Mouse (Mus musculus) frontal cortex, postnatal 10 days (tissue): ENCODE data around the gene Camk1g.
A peak's percentile ranks its signal among the peaks of the same experiment; 100 is the strongest.

Experiments
- DNase-seq, 2 experiments: peaks; one replicate each; pipeline ENCODE4 v3.0.0; 2022; ENCODE audit warnings: low spot score in 2 of 2, mixed read lengths in 1 of 2

Camk1g gene

DNA sequence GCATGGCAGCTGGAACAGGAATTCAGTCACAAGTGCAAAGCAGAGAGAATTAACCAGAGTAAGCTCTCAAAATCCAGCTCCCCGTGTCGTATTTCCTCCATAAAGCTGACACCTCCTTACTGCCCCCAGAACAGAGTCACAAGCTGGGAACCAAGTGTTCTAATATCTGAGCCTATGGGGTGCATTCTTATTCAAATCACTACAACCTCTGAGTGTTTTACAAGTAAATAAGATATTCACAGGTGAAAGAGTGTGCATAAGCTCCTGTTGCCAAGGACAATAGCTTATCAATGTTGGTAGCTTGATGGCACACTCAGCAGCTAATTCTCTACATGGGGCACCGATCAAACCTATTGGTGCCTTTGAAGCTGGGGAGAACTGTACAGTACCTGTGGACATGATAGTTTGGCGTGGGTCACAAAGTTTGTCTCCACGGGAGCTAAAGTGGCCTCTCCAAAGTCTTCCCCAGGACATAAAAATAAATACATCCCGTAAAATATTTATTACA lies 3.9 kb upstream of the Camk1g start:
- no peak for DNase-seq

DNA sequence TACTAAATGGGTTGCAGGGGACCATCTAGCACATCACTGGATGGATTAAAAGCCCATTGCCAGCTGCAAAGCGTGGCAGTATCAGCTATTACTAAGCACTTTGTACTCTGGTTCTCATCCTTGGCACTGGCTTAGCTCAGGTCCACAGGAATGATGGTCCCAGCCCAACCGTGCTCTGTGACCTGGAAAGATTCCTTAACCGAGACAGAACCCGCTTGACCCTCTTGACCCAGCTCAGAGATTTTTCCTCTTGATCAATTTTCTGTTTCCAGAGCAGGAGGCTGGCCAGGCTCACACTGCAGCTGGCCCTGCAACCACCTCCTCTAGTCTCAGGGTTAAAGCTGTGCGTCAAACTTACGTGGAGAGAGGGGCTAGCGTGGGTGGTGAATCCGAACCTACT lies 1.0 kb downstream of the Camk1g start:
- no peak for DNase-seq

DNA sequence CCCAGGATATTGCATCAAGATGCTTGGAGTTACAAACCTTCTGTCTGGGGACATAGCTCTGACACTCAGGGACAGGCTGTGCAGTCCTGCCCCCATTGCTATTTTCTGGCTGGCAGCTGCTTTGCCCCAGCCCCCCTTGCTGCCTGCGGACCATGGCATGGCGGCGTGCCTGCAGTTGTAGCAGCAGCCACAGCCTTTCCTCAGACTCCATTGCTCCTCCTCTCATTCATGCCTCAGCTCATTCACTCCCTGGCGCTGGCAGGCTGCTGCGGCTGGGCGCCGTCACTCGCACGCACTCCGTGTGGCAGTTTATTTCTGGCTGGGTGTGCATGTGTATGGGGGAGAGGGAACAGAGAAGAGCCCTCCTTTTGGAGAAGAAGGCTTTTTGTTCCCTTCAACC lies 2.0 kb downstream of the Camk1g start:
- DNase-seq, result peak; percentile 66 to 70

DNA sequence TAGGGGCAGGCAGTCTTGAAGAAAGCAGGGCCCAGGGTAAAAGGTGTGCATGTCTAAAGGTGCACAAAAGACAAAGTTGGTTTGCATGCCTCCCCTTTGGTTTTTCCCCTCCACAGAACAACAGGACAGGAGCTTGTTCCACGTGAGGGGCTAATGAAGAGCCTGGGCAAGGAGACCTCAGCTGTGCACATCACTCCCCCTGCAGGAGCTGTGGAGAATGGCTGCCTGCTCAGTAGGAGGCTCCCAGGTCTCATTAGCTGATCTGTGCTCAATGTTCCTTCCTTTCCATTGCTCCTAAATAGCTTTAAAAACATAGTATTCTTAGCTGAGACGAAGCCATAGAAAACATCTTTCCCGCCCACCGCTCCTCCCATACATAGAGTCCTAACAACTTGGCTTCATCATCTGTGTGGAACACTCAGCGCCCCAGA lies 6.3 kb downstream of the Camk1g start:
- peak in 1 of 2 experiments; percentile 50 for DNase-seq

DNA sequence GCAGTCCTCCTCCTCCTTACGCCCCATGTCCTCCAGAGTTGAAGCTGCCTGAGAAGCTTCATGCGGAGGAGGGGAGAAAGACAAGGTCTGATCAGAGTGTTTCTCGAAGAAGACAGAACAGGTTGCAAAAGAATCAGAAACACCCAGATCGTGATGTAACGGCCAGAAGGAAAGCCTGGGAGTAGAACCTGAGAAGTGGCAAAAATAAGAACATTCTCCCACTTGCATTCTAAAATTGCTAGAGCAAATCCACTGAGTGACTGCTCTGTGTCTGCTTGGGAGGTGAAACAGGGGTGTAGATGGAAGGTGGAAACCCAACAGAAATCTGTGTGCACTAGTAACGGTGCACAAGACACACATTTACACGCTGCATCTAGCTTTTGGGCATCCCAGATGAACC lies 8.0 kb downstream of the Camk1g start:
- no peak for DNase-seq

DNA sequence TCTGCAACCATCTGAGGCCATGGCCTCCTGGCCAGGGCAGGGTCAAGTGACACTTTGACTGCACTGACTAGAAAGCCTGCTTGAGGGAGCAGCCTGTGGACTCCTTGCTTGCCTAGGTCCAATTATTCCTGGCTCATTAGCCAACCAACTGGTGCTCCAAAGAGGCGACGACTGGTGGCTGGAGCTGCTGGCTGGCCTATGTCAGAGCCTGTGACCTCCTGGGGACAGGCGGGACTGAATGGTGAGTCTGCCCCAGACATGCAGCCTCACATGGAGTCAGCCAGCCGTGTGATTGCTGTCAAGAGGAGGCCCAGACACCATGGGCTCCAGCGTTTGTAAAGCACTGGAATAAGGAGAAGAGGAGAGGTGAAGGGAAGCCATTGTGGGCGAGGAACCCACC lies 8.9 kb downstream of the Camk1g start:
- no peak for DNase-seq

DNA sequence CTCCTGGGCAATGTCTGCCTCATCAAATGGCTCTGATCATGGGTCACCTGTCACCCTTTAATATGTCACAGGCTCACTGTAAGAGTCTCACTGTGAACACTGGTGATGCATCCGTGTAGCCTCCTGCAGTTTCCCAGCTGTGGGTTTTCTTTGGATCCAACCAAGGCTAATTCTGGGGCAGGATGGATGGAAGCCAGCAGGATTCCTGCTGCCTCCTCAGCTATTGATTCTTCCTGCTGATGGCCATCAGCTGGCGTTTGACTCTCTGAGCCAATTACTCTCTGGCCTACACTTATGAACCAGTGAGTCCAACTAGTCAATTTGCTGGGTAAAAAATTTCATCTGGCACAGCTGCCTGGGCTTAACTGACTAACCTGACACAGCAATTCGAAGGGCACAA lies 10.9 kb downstream of the Camk1g start:
- DNase-seq, result no peak

DNA sequence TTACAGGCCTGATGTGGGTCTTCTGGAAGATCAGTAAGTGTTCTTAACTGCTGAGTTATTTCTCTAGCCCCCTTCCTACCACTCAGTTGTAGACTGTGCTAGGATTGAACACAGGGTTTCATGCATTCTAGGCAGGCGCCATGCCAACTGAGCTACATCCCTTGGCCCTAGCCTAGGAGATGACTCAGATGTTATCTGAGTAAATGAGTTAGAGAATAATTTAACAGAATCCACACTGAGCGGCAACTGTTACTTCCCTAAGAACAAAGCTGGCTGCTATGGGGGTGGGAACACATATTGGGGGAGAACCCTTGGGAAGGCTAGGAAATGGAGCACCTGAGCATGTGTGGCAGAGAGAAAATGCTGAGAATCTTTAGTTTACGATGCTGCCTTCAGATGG lies 18.5 kb downstream of the Camk1g start:
- DNase-seq, result peak in 1 of 2 experiments; percentile 10

DNA sequence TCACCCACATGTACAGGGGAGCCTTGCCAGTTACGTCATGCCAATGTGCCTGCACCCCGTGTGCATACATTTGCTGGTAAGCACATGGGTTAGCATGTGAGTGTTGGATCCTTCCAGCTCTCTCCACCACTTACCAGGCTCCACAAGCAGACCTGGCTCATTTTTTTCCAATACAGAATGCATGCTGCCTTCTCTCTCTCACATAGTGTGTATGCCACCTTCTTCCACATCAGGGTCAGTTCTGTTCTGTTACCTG lies 19.6 kb downstream of the Camk1g start:
- peak; percentile 15 to 53 for DNase-seq

DNA sequence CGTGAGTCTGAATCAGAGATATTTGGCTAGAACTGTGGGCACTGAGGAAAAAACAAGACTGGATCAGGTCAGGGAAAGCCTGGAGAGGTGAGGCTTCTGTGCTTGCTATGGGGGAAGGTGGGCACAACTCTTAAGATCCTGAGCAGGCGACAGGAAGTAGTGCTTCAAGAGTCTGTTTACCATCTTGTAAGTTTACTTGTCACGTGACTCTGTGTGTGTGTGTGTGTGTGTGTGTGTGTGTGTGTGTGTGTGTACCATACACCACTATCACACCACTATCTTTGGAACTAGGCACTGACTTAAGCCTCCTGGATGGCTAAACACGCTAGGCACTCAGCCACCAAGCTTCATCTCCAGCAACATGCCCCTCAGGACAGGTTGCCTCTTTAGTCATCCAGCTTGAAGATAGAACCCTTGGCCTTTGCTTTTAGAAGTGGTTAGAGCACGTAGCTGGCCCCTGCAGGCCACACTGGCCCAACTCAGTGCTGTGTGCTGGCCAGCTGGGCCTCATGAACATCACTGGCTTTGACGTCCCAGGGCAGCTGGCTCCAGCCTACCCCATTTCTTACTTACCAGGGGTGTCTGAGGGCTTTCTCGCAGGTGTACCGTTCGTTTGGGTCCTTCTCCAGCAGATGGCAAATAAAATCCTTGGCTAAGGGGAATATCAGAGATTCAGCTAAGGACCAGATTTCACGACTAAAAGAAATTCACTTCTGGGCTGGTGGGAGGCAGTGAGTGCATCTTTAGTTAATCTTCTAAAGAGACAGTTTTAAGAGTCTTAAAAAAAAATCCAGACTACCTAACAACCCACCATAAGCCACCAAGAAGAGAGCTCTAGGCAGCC lies 20.2 kb downstream of the Camk1g start:
- no peak for DNase-seq

DNA sequence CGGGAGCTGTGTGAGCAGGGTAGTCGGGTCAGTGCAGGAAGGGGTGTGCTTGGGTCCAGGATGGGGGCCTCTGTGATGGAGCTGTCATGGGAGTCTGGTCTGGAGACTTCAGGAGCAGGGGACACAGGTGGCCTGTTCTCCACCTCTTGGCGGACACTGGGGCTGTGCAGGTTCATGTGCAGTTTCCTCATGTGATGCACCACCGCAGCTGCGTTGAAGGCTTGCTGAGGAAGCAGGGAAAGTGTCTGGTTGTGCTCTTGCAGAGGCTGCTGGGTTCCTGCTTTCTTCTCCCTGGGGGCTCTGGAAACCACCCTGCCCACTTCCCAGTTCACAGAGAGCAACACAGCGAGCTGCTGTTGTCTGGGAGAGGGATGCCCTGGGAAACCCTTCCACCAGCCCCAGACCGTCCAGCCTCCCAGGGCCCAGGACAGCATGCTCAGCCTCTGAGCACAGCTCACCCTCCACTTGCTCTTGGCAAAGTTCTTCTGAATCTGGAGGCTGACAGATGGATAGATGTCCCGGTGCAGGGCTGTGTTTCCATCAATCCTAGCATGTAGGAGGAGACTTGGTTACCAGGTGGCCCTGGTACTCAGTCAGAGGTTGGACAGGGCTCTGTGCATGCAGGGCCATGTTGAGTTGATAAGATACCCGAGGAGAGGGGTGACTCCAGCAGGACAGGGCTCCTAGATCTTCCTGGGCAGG lies 21.7 kb downstream of the Camk1g start:
- no peak for DNase-seq

DNA sequence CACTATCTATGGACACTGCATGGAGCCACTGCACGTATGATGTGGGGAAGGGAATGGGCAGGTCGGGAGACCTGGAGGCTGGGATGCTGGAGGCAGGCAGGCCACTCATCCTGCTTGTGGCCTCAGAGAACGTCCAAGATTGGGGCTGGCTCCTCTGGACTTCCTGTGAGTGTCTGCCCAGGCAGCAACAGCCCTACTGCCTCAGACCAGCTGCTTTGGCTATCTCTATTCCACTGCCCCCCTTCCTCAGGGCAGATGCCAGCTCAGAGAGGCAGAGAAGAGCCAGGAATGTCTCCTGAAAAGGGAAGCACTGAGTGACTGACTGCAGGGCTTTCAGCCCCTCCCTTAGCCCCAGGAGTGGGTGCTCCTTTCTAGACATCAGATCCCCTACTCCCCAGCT lies 23.2 kb downstream of the Camk1g start:
- no peak for DNase-seq

DNA sequence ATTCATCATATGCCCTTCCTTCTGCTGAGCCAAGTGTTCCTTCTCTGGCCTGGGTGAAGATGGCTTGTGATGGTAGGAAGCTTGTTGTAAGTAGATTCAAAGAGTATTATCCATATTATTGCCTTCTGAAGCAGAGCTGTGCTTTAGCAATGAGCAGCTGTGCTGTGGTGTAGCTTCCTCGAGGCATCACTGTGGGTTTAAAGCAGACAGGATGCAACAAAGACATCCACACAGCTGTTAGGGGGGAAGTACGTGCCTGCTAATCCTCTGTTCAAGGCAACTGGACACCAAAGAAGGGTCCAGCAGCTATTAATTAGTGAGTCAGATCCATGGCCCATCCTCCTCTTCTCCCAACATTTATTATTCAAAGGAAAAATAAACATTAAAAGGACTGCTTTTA lies 25.1 kb downstream of the Camk1g start:
- DNase-seq, result no peak

DNA sequence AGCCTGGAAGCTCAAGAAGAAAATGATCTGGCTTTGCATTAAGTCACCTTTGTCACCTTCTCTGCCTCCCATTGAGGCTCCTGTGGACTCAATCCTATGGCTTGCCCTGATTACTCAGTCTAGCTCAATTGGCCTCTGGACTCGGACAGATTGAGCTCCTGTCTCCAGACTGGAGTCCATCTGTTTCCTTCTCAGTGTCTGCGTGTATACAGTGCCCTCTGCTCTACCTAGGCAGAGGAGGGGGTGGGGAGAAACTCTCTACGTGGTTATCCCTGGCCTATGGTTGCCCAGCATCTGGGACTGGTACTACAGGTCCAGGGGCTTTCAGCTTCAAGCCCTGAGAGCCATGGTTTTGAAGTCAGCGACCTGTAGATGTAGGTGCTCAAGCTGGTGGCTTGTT lies 26.2 kb downstream of the Camk1g start:
- no peak for DNase-seq

DNA sequence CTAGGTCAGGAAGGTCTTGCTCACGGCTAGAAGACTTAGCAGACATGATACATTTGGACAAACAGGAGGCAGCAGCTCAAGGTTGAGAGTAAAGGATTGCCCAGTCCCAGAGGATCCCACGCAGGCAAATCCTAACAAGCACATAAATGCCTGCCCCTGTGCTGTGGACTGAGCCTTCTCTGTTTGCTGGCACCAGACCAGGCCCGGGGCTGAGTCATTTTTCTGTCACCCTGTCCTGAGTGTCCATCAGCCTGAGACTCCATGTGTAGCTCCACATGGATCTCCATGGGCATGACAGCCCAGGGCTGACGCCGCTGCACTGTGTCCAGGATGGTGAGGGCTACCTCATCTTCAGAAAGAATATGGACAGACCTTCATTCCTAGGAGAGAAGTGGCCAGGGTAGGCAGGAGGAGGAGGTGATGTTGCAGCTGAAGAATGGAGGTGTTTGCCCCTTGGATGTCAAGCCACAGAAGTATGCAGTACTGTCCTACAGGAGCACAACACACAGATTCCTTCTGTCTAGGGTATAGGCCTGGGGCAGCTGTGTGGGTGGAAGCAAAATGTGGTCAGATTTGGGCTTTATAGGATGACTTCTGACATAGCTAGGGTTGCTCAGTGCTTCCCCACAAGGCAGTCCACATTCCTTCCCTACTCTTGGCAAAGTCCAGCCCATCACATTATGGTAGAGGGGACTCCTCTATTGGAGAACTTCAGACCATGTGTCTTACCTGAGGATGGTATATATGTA lies 27.7 kb downstream of the Camk1g start:
- DNase-seq, result no peak

DNA sequence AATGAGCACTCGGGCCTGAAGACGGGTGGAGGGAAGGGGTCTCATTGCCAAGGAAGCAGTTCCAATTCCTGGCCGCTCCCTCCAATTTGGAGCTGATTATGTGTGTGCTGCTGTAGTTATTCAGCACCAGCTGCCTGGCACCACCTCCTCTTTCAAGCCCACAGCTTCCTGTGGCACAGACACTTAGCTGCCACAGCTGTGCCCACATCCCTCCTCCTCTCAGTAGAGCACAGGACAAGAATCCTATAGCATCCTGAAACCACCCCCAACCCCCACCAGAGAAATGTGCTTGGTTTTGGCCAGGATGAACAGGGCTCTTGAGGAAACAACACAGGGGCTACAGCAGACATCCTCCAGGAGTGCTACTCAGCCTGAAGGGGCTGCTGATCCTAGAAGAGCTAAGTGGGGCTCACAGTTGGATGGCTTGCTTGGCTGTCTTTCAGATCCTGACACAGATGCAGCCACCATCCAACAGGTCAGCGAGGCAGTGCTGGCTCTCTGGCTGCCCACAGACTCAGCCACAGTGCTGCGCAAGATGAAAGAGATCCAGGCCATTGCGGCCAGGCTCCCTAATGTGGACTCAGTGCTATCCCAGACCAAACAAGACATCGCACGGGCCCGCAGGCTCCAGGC lies 31.6 kb downstream of the Camk1g start:
- peak; percentile 60 to 82 for DNase-seq

DNA sequence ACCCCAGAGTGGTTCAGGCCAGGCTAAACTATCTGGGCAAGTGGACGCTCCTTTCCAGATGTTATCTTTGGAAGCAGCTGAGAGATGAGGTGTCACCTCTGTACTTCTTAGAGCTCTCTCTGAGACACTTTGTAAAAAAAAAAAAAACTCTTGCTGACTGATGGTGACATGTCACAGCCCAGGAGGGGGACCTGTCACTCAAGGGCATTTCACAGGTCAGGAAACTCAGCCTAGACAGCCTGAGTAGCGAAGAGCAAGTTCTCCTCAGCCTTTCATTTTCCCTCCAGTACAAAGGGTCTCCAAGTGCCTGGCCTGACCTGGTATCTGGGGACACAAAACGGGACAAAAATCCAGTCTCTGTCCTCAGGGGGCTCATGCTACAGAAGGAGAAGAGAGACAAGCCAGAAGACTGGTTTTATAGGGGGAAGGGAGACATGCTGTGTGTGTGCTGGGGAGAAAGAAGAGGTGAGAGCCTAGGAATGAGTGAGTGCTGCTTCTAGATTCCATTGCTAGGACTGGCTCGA lies 32.2 kb downstream of the Camk1g start:
- DNase-seq, result no peak

DNA sequence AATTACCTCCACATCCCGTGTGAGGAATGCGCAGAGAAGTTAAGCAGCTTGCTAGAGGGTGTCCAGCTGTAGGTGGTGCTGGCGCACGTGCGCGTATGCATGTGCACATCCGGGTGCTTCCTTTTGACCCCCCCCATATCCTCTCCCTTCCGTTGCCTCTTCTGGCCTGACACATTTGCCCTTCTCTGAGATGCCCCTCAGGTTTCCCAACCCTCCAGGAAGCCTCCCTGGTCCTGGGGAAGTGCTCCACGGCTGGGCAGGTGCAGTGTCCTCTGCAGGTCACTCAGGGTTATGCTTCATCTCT lies 33.1 kb downstream of the Camk1g start:
- no peak for DNase-seq

DNA sequence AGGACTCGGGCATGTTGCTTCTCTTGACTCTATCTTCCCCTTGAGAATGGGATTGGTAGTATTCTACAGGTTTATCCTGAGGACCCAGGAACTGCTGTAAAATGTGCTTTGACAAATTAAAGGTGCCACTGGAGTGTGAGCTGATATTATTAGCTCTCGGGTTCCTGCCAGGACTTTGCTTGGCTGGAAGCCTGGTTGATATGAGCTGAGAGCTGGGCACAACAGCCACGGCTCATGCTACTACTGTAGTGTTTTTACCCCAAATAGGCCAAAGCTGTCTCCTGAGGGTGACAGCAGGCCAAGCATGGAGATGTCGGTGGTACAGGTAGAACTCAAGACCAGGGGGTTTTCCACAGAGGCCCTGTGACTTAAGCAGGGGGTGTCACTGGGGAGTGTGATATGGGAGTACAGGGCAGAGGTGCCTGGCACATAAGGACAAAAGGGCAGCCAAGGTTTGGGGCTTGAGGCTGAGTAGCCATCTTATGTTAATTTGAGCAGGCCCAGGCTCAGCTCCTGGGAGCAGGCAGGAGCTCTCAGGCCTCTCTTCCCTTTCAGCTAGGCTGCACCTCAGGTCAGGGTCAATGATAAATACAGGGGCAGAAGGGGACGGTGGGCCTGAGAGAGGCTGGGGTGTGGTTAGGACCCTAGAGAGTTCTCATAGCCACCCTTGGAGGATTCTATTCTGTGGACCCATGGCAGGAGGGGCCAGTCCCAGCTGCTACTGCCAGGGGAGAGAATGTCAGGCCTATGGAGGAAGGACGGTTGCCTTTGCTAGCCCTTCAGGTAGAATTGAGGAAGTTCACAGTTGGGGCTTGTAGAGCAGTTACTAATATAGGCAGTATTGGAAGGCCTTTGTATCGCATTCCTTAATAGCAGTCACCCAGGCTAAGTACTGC lies 33.7 kb downstream of the Camk1g start:
- DNase-seq, result no peak

DNA sequence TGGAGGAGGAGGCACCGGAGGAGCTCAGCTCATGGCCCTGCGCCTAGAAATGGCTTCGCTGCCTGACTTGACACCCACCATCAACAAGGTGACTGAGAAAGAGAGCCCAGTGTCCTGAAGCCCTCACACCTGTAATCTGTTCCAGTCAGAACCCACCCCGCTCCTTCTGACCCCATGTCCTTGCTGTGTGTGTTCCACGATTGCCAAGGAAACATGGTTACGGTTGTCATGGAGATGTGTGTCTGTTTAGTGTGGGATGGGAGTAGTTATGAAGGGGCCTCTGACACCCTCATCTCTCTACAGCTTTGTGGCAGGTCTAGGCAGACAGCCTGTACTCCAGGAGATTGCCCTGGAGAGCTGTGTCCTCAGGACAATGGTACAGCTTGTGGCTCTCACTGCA lies 35.6 kb downstream of the Camk1g start:
- no peak for DNase-seq

DNA sequence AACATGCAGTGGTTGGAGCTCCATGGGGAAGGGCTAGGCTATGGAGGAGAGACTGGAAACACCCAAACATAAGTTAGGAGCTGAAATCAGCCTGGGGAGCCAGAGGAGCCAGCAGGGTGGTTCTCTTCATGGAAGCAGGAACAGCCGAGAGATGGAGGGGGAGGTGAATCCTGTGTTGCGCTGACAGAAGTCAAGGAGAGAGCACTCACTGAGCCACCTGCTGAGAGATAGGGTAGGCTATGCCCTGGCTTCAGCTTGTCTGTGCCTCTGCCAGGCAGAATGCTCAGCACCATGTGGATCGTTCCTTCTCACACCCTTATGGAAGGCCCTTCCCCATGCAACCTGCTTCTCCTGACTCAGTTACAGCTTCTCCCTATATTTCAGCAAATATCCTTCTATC lies 36.3 kb downstream of the Camk1g start:
- no peak for DNase-seq
